Mouse (Mus musculus) thymus, postnatal 36 days (tissue): ENCODE results near the gene Abcc1.

Source experiments
- DNase-seq, 2 experiments: peaks; one replicate each; pipeline ENCODE4 v3.0.0; 2022; ENCODE audit warnings: mixed read lengths in 2 of 2

Gene Abcc1

GRCm38 (mm10) chr16:14444059-14444855 lies 82.9 kb downstream of the Abcc1 start:
- DNase-seq, result no peak

DNA sequence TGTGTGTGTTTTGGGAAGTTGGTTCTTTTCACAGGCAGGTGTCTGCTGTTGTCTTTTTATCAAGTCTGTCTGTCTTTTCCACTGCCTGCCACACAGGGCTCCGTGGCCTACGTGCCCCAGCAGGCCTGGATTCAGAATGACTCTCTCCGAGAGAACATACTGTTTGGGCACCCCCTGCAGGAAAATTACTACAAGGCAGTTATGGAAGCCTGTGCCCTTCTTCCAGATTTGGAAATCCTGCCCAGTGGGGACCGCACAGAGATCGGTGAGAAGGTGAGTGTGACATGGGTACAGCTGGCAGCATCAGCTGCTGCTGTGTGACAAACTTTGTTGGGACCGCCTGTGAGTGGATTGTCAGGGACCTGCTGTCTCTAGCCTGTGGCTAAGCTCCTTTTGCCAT lies 83.8 kb downstream of the Abcc1 start:
- no peak for DNase-seq

GRCm38 (mm10) chr16:14447366-14447765 lies 86.0 kb downstream of the Abcc1 start:
- DNase-seq, result no peak

- DNase-seq, result no peak
These were observed 86.9 kb downstream of the Abcc1 start for GRCm38 (mm10) chr16:14448307-14448706.

DNA sequence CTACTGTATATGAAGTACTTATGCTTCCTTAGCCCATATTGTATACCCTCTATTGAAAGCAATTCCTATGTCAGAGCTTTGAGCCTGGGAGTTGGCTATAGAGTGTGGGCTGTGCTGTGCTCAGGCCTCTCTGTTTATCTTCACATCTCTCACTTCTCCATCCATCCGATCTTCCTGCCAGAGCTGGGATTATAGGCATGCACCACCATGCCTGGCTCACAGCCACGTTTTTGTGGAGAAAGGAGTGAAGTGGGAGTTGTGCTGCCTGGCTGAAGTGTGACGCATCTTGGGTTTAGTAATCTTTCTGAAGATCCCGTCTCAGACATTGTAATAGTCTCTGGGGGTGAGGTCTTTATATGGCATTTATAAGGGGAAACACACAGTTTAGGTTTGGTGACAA lies 88.5 kb downstream of the Abcc1 start:
- no peak for DNase-seq

- no peak for DNase-seq
These were observed 90.2 kb downstream of the Abcc1 start for GRCm38 (mm10) chr16:14451374-14452046.

GRCm38 (mm10) chr16:14462535-14462934 lies 101.2 kb downstream of the Abcc1 start:
- no peak for DNase-seq

DNA sequence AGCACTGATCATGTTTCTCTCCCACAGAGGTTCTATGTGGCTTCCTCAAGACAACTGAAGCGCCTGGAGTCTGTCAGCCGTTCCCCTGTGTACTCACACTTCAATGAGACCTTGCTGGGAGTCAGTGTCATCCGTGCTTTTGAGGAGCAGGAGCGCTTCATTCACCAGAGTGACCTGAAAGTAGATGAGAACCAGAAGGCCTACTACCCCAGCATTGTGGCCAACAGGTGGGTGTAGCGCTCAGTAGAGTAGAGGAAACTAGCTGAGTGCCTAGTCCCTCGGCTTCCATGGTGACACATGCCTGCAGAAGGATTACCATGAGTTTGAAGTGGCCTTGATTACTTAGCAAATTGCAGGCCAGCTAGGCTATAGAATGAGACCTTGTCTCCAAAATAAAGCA lies 103.7 kb downstream of the Abcc1 start:
- DNase-seq, result no peak

DNA sequence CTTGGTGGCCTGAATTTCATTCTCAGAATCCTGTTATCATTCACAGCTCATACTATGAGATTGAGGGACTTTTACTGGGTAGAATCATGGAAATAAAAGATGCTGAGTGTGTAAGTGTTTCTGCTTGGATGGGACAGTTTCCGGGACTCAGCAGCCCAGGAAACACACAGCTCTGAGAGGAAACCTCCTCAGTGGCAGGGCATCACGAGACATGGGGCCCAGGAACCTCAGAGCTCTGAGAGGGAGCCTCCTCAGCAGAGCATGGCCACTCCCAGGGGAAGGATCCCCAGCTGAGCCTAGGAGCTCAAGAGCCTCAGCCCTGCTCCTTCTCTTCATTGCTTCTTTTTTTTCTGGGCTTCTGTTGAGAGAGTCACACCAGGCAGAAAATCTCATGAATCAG lies 107.0 kb downstream of the Abcc1 start:
- no peak for DNase-seq

- no peak for DNase-seq
These were observed 107.5 kb downstream of the Abcc1 start for GRCm38 (mm10) chr16:14468841-14469240.

GRCm38 (mm10) chr16:14472171-14472570 lies 110.8 kb downstream of the Abcc1 start:
- no peak for DNase-seq

DNA sequence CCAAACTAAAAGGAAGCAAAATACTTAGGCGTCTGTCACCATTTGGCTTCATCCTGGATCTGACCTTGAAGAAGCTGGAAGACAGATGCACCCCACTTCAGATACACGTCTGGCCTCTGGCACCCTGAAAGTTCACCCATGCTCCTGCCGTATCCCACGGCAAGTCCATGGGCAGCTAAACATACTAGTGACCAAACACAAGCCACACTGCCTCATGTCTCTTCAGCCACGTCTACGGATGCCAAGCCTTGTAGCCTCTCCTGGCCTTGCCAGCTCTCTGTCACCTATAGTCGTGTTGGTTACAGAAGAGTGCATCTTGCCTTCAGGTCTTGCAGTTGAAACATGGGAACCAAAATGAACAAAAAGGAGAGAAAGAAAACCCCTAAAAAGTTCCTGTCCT lies 112.3 kb downstream of the Abcc1 start:
- DNase-seq, result no peak

- no peak for DNase-seq
These were observed 113.6 kb downstream of the Abcc1 start for GRCm38 (mm10) chr16:14475001-14475400.

GRCm38 (mm10) chr16:14476056-14476455 lies 114.7 kb downstream of the Abcc1 start:
- DNase-seq, result no peak

DNA sequence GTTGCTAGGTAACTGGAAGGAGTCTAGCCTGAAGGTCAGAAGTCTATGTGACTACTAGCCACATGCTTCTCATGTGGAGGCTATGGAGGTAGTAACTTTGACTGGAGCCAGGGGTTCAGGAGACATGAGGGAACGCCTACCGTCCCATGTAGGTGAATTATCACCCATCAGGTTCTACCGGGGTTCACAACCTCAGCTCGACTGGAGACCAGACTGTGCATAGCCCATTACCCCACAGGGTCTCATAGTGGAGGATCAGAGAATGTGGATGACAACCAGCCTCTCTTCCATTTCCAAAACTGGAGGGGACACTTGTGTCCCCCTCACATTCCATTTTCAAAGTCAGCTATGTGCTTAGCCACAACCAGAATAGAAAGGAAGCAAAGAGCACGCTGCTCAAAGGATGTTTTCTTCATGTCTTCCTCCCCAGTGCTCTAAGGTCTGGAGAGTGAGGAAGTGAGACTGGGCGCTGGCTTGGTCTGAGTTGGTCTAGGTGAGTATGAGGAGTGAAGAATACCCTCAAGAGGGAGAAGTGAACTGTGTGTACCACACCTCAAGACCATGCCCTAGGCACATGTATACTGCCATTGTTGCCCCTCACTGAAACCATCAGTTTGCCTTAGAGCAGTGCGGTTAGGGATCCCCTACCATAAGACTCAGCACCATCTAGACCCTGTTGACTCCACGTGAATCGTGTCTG lies 115.5 kb downstream of the Abcc1 start:
- no peak for DNase-seq

DNA sequence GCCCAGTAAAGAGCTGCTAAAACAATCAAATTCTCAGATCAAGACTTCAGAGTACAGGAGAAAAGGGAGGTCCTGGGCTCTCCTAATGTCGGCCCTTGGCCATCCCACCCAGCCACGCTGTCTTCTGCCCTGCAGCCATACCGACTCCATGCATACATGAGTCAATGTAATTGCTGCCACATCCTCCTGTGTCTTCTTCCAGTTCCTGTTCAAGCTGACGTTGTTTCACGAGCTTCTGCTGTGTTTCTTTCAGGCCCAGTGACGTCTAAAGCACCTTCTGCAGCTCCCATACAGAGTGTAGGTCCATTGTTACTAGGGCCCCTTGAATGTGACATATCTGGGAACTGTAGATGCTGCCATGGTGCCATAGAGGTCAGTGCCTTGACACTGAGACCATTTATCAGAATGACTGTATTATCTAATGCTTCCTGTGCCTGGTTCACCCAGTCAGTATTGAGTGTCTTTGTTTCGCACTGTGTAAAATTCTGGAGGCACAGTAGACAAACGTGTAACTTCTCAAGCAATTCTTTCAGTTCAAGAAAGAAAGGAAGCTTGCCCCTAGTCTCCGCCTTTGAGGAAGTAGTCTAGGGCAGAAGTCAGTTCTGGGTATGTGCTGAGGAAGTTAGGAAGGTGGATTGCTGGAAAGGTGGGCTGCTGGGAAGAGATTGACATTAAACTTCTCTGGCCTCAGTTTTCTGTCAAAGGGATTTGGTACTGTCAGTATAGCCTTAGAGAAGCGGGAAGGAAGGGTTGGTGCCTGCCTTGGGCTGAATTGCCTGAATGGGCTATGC lies 116.3 kb downstream of the Abcc1 start:
- no peak for DNase-seq

DNA sequence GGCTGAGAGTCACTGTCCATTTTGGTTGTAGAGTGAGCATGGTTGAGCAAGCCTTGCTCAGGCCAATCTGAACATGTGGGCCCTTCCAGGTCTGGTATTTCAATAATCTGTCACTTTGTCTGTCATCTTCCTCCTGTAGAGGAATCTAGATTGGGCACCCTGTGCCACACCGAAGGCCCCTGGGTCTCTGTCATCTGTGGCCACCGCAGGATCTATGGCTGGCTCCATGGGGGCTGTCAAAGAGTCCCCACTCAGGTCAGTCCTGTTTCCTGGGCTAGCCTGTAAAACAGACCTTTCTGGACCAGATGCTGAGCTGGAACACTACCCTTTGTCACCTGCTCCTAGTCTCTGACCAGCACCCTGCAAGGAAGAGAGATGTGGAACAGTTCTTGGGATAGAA lies 118.3 kb downstream of the Abcc1 start:
- DNase-seq, result no peak

GRCm38 (mm10) chr16:14483221-14483620 lies 121.9 kb downstream of the Abcc1 start:
- no peak for DNase-seq

- no peak for DNase-seq
These were observed 132.2 kb downstream of the Abcc1 start for GRCm38 (mm10) chr16:14493491-14494114.

DNA sequence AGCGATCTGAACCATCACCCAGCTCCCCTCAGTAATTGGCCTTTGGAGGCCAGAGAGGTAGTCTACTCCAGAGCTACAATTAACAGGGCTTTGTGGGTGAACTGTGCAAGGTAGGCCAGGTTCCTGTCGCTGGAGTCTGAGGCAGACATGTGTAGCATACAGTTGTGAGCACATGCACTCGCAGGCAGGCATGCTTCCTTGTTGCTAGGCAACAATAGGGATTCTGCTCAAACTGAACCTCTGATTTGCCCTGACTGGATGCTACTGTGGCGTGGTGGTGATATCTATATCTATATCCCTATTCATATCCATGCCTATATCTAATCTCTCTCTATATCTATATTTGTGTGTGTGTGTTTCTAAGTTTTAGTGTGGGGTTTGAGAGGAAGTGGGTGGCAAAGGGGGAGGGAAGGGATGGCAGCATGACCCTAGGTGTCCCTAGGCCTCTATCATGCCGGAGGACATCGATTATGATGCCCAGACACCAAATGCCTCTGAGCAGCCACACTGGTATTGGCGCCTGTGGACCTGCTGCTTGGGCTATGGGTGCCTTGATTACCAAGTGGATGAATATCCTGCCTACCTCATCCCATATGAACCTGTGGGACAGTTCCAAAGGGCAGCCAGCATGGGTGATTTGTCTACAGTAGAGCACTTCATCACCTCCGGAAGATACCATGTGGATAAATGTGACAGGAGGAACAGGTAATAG lies 140.4 kb downstream of the Abcc1 start:
- no peak for DNase-seq

GRCm38 (mm10) chr16:14506461-14506860 lies 145.1 kb downstream of the Abcc1 start:
- DNase-seq, result no peak
